In genomic region chr2:75252829-75253228, GRCm38 (mm10) we compare ENCODE assay signal across 28 mouse cellular contexts.
DNase-seq lines count a peak whose midpoint lies in the region; ATAC-seq lines count a peak whose summit lies in the region.
"Had no signal": no experiment of that assay in that cellular context is flagged by ENCODE, and none has a peak within 500 bp of the region (broad histone marks: within the 10 kb centered on the region; RNA-seq: fewer than 3 reads in every experiment).

No protein-coding gene starts in this region.

- no peak overlapping the region; the same call in 1 of the 2 replicates for H3K27ac ChIP-seq in neural tube, embryonic 13.5 days (replicated peaks)
- H3K27ac ChIP-seq in limb, embryonic 12.5 days, result no peak overlapping the region
- H3K27ac ChIP-seq in neural tube, embryonic 15.5 days (replicated peaks), result 0 out of 2 replicates have a peak overlapping the region, but pooled peaks have one; percentile 9
- no peak overlapping the region for H3K27ac ChIP-seq in forebrain, embryonic 15.5 days (replicated peaks)
- H3K27ac ChIP-seq: forebrain, embryonic 10.5 days; forebrain, embryonic 13.5 days; heart, embryonic 15.5 days; hindbrain, embryonic 10.5 days; hindbrain, embryonic 13.5 days; hindbrain, postnatal 0 days had no signal

- H3K4me2 ChIP-seq in neural tube, embryonic 13.5 days, result no peak overlapping the region
- no peak overlapping the region for H3K4me2 ChIP-seq in limb, embryonic 12.5 days
- H3K4me2 ChIP-seq in neural tube, embryonic 15.5 days, result no peak overlapping the region
- H3K4me2 ChIP-seq in forebrain, embryonic 15.5 days (replicated peaks), result no peak overlapping the region
- H3K4me2 ChIP-seq: forebrain, embryonic 13.5 days; heart, embryonic 12.5 days; heart, embryonic 15.5 days; hindbrain, embryonic 13.5 days had no signal

- ATAC-seq in neural tube, embryonic 13.5 days (ENCODE audit: low read depth), result peak; percentile 32; the same call in 1 of the 2 replicates
- ATAC-seq in limb, embryonic 12.5 days (ENCODE audit: insufficient number of reproducible peaks, insufficient read depth, low FRiP score, low TSS enrichment, low read depth), result peak; percentile 37; the same call in 1 of the 2 replicates
- ATAC-seq in neural tube, embryonic 15.5 days (ENCODE audit: low FRiP score), result no peak
- no peak for ATAC-seq in forebrain, embryonic 15.5 days (replicated peaks)
- ATAC-seq: forebrain, embryonic 13.5 days; forebrain, postnatal 0 days; hindbrain, postnatal 0 days; Patski had no signal

- no peak overlapping the region for H3K9ac ChIP-seq in neural tube, embryonic 13.5 days
- no peak overlapping the region for H3K9ac ChIP-seq in limb, embryonic 12.5 days (replicated peaks)
- no peak overlapping the region for H3K9ac ChIP-seq in neural tube, embryonic 15.5 days (replicated peaks)
- no peak overlapping the region for H3K9ac ChIP-seq in forebrain, embryonic 15.5 days (replicated peaks)
- H3K9ac ChIP-seq: forebrain, embryonic 13.5 days; forebrain, postnatal 0 days; heart, embryonic 12.5 days; heart, embryonic 15.5 days; hindbrain, embryonic 13.5 days had no signal

- no peak for DNase-seq in neural tube, embryonic 10.5 days (ENCODE audit: extremely low spot score, low spot score)
- no peak for DNase-seq in c-Kit-positive CD71-positive TER-119-positive erythroid progenitor cells, embryonic 14.5 days (ENCODE audit: low spot score)
- DNase-seq: adrenal gland, postnatal 10 days; adrenal gland, postnatal 36 days; B cell, adult 2 months; cerebellum, adult 11-12 months; cerebellum, adult 8-10 months; cerebellum, postnatal 10 days; cerebellum, postnatal 36 days; forebrain, postnatal 0 days; gastrocnemius, postnatal 25 days; heart, adult 18-20 months; heart, postnatal 10 days; heart, postnatal 36 days had no signal

- H3K4me3 ChIP-seq in neural tube, embryonic 13.5 days, result no peak overlapping the region
- H3K4me3 ChIP-seq in limb, embryonic 12.5 days (replicated peaks), result no peak overlapping the region
- no peak overlapping the region for H3K4me3 ChIP-seq in neural tube, embryonic 15.5 days (replicated peaks)
- no peak overlapping the region for H3K4me3 ChIP-seq in forebrain, embryonic 15.5 days
- H3K4me3 ChIP-seq: forebrain, embryonic 10.5 days; forebrain, embryonic 13.5 days; heart, embryonic 12.5 days; heart, embryonic 15.5 days; hindbrain, embryonic 10.5 days; hindbrain, embryonic 13.5 days had no signal

- H3K4me1 ChIP-seq in neural tube, embryonic 13.5 days (replicated peaks), result peaks cover 24% of the 10 kb centered on the region
- H3K4me1 ChIP-seq in limb, embryonic 12.5 days (replicated peaks), result peaks cover 10% of the 10 kb centered on the region; the same call in 1 of the 2 replicates
- peaks cover 9% of the 10 kb centered on the region for H3K4me1 ChIP-seq in neural tube, embryonic 15.5 days
- peaks cover 12% of the 10 kb centered on the region for H3K4me1 ChIP-seq in forebrain, embryonic 15.5 days
- H3K4me1 ChIP-seq: heart, embryonic 12.5 days; heart, embryonic 15.5 days; hindbrain, embryonic 10.5 days had no signal

- WGBS in neural tube, embryonic 13.5 days, result 21% methylated on average over 8 of the region's 8 CpGs
- 29% methylated on average over 8 of the region's 8 CpGs for WGBS in limb, embryonic 12.5 days
- WGBS in neural tube, embryonic 15.5 days, result 17% methylated on average over 8 of the region's 8 CpGs
- 13% methylated on average over 8 of the region's 8 CpGs for WGBS in forebrain, embryonic 15.5 days

- H3K27me3 ChIP-seq in neural tube, embryonic 13.5 days, result no peaks in the 10 kb centered on the region
- H3K27me3 ChIP-seq in limb, embryonic 12.5 days, result peaks cover 42% of the 10 kb centered on the region
- H3K27me3 ChIP-seq in neural tube, embryonic 15.5 days (replicated peaks), result no peaks in the 10 kb centered on the region
- no peaks in the 10 kb centered on the region for H3K27me3 ChIP-seq in forebrain, embryonic 15.5 days
- H3K27me3 ChIP-seq: CH12.LX; forebrain, embryonic 13.5 days; heart, embryonic 12.5 days; heart, embryonic 15.5 days; hindbrain, embryonic 13.5 days; Patski had no signal

- no peaks in the 10 kb centered on the region for H3K9me3 ChIP-seq in neural tube, embryonic 13.5 days
- H3K9me3 ChIP-seq in limb, embryonic 12.5 days, result no peaks in the 10 kb centered on the region
- H3K9me3 ChIP-seq in neural tube, embryonic 15.5 days (replicated peaks), result no peaks in the 10 kb centered on the region
- no peaks in the 10 kb centered on the region for H3K9me3 ChIP-seq in forebrain, embryonic 15.5 days
- H3K9me3 ChIP-seq: forebrain, embryonic 10.5 days; forebrain, embryonic 13.5 days; G1E; heart, embryonic 12.5 days; heart, embryonic 15.5 days; hindbrain, embryonic 10.5 days; hindbrain, embryonic 13.5 days had no signal

- H3K36me3 ChIP-seq in neural tube, embryonic 13.5 days, result no peaks in the 10 kb centered on the region
- no peaks in the 10 kb centered on the region for H3K36me3 ChIP-seq in limb, embryonic 12.5 days
- H3K36me3 ChIP-seq in neural tube, embryonic 15.5 days, result no peaks in the 10 kb centered on the region
- no peaks in the 10 kb centered on the region for H3K36me3 ChIP-seq in forebrain, embryonic 15.5 days
- H3K36me3 ChIP-seq: forebrain, embryonic 10.5 days; G1E; heart, embryonic 12.5 days; heart, embryonic 15.5 days; hindbrain, embryonic 10.5 days; hindbrain, embryonic 13.5 days had no signal

Comparison
In these comparisons a context has a peak if more than half of its experiments do, and no peak if none do; other contexts are left out.
1. ATAC-seq: peak in neural tube, embryonic 13.5 days (single experiment) and limb, embryonic 12.5 days (single experiment); none in neural tube, embryonic 15.5 days (single experiment) and forebrain, embryonic 15.5 days (single experiment).